Mouse (Mus musculus) intestine, embryonic 15.5 days (tissue): ENCODE measurements at regions not wholly inside any gene's neighbourhood (a gene's known extent, or its start where the extent isn't known, plus 50 kb on each side); places are given as distances from the start of the nearest gene placed in this dataset.
A peak's percentile ranks its signal among the peaks of the same experiment; 100 is the strongest.

Experiments used
- ATAC-seq: fragments of 200-750 bp; cut with Nextera tagmentation; 2 replicates; pipeline ENCODE4 v1.8.0; 2017; ENCODE audit warnings: moderate TSS enrichment, moderate library complexity
- H3K27ac ChIP-seq: fragments of 300-500 bp; sonication (generic); 2 replicates; pipeline ENCODE4 v1.5.1; 2015; ENCODE audit warnings: mild to moderate bottlenecking, inconsistent platforms
- H3K27me3 ChIP-seq: fragments of 300-500 bp; sonication (generic); replicated peaks from 2 replicates; pipeline ENCODE4 v1.6.1; 2015; ENCODE audit warnings: inconsistent platforms
- H3K36me3 ChIP-seq: fragments of 300-500 bp; sonication (generic); 2 replicates; pipeline ENCODE4 v1.6.1; 2015; ENCODE audit warnings: inconsistent platforms
- H3K4me1 ChIP-seq: fragments of 300-500 bp; sonication (generic); replicated peaks from 2 replicates; pipeline ENCODE4 v1.6.1; 2015; ENCODE audit warnings: inconsistent platforms
- H3K4me2 ChIP-seq: fragments of 300-500 bp; sonication (generic); replicated peaks from 2 replicates; pipeline ENCODE4 v1.6.1; 2015; ENCODE audit warnings: mild to moderate bottlenecking, inconsistent platforms
- H3K4me3 ChIP-seq: fragments of 300-500 bp; sonication (generic); replicated peaks from 2 replicates; pipeline ENCODE4 v1.5.1; 2015; ENCODE audit warnings: inconsistent platforms
- H3K9ac ChIP-seq: fragments of 300-500 bp; sonication (generic); 2 replicates; pipeline ENCODE4 v1.6.1; 2015; ENCODE audit warnings: inconsistent platforms
- H3K9me3 ChIP-seq: fragments of 300-500 bp; sonication (generic); 2 replicates; pipeline ENCODE4 v1.6.1; 2016; ENCODE audit warnings: inconsistent platforms
- WGBS: fragments of 180-500 bp; shearing (Covaris S2); methylation state at CpG from one replicate; pipeline ENCODE4 v1.1.7; 2015; 5-methylcytosine and 5-hydroxymethylcytosine counted together

DNA sequence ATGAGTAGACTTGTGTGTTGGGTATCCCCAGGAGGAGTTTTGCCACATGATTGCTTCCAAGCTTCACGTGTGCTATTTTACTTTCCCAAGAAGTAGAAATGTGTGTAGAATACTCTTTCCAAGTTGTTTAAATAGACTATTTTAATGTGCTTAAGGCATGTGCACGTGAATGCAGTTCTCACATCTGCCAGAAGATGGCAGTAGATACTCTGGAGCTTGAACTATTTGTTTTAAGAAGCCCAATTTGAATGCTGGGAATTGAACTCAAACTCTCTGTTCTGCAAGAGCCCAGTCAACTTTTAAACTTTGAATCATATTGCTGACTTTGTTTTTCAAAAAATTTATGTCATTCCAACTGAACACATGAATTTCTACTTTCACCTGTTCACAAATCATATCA lies 431.3 kb upstream of the Reg3g start:
- no peak overlapping the region for H3K27ac ChIP-seq
- H3K4me3 ChIP-seq: no peak overlapping the region
- WGBS: 21% methylated on average over 2 of the region's 2 CpGs
- no peak for ATAC-seq
- H3K27me3 ChIP-seq: no peaks in the 10 kb centered on the region
- no peaks in the 10 kb centered on the region for H3K36me3 ChIP-seq
- H3K4me1 ChIP-seq: no peaks in the 10 kb centered on the region
- H3K4me2 ChIP-seq: no peak overlapping the region
- no peak overlapping the region for H3K9ac ChIP-seq
- no peaks in the 10 kb centered on the region for H3K9me3 ChIP-seq

DNA sequence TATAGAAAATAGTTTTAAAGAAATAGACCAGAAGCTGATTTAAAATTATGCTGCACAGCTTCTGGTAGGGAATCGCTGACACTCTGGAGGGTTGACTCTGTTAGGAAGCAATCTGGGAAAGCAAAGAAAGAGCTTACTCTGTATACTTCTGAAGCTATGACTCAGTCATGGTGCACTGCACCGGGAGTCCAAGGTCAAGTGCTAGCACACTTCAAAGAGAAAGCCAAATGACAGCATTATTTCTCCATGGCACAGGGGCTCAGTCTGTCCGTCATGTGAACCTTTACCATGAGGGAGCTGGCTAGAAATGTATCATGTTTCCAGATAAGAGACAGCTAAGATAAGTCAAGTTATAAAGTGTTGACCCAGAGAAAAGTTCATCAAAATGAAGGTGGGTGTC lies 424.1 kb upstream of the Reg3g start:
- no peak overlapping the region for H3K9ac ChIP-seq
- peak; percentile 74 for ATAC-seq
- H3K4me1 ChIP-seq: no peaks in the 10 kb centered on the region
- H3K9me3 ChIP-seq: no peaks in the 10 kb centered on the region
- no peaks in the 10 kb centered on the region for H3K36me3 ChIP-seq
- H3K4me3 ChIP-seq: no peak overlapping the region
- no peak overlapping the region for H3K27ac ChIP-seq
- no peaks in the 10 kb centered on the region for H3K27me3 ChIP-seq
- no peak overlapping the region for H3K4me2 ChIP-seq
- WGBS: 58% methylated on average over 3 of the region's 3 CpGs

DNA sequence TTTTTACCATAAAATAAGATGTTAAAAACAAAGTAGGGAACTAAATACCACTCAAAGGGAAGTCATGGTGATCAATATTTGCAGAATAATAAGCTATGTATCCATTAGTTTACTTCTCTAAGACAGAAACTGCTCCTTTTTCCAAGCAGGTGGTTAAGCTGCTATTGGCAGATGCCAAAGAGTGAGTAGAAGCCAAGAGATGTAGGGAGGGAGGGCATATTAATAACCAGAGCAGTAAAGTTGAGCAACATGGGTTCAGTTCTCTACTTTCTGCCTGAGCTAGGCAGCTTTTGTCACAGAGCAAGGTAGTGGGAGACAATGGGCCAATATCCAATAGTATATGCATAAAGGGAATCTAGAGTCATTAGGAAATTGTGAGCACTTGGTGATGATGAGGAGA lies 394.4 kb upstream of the Reg3g start:
- no peak overlapping the region for H3K4me3 ChIP-seq
- no peak overlapping the region for H3K27ac ChIP-seq
- no peaks in the 10 kb centered on the region for H3K36me3 ChIP-seq
- no peak overlapping the region for H3K4me2 ChIP-seq
- H3K9me3 ChIP-seq: no peaks in the 10 kb centered on the region
- H3K27me3 ChIP-seq: no peaks in the 10 kb centered on the region
- no peak overlapping the region for H3K9ac ChIP-seq
- no peak for ATAC-seq
- H3K4me1 ChIP-seq: no peaks in the 10 kb centered on the region

DNA sequence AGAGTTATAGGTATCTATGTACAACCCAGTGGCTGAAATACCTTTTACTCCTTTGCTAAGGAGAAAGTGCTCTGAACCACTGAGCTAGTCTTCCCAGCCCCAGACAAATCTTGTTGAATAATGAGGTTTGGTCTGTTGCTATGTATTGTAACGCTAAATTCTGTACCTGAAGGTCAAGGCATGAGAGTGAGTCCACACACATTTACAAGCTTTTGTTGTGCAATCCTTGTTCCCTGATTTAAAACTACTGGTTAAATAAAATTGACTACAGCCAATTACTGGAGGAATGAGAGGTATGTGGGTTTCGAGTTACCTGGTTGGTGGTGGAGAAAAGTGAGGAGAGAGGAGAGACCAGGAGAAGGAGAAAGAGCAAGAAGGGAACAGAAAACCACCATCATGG lies 372.6 kb upstream of the Reg3g start:
- Histone ChIP-seq H3K4me1 (no peaks in the 10 kb centered on the region), H3K36me3 (no peaks in the 10 kb centered on the region), H3K9ac (no peak overlapping the region), H3K4me3 (no peak overlapping the region), H3K4me2 (no peak overlapping the region), H3K9me3 (no peaks in the 10 kb centered on the region), H3K27ac (no peak overlapping the region), H3K27me3 (no peaks in the 10 kb centered on the region)
- no peak for ATAC-seq
- 67% methylated on average over 2 of the region's 2 CpGs for WGBS

DNA sequence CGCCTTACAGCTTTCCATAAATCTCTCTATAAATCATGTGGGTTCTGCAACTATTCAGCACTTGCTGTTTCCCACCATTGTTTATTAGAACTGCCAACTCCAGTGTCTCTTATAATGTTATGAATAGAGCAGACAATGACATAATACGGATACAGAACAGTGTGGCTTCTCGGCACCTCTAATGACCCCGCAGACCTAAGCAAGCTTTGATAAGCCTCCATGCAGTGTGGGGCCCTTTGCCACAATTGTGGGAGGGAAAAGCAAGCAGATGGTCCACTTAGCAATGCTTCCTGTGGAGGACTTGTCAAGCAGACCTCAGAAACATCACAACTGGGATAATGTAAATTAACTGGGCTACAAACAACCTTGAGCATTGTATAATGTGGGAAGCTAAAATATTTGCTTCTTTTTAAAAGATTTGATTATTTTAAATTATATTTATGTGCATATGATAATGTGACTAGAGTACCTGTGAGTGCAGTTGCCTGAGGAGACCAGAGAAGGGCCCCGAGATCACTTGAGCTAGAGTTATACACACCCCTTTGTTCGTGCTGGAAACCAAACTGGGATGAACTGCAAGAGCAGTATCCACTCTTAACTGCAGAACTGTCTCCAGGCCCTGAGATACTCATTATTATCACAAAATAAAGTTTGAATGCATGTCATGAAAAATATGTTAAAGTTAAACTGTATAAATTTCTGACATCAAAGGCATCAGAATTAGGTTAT lies 357.4 kb upstream of the Reg3g start:
- Histone ChIP-seq H3K4me1 (no peaks in the 10 kb centered on the region), H3K9ac (no peak overlapping the region), H3K4me2 (no peak overlapping the region), H3K4me3 (no peak overlapping the region), H3K27ac (no peak overlapping the region), H3K36me3 (no peaks in the 10 kb centered on the region), H3K9me3 (no peaks in the 10 kb centered on the region), H3K27me3 (no peaks in the 10 kb centered on the region)
- 25% methylated on average over 6 of the region's 6 CpGs for WGBS
- ATAC-seq: peak; percentile 70

DNA sequence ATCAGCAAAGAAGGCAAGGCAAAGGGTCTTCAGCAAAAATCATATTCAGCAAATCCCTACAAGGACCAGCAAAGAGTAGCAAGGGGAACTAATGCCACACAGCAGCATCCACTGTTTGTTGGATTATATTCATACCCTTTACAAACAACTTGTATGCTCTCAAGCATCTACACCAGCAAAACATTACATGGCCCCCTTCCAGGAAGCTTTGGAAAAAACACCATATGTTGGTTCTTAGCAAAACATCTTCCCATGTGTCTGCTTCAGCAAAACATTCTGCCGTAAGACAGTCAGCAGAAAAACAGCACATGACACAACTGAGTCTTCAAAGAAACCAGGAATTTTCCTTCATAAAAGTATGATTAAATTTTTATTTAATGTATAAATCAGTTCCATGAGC lies 352.6 kb upstream of the Reg3g start:
- H3K36me3 ChIP-seq: no peaks in the 10 kb centered on the region
- no peaks in the 10 kb centered on the region for H3K4me1 ChIP-seq
- H3K9ac ChIP-seq: no peak overlapping the region
- no peak for ATAC-seq
- no peaks in the 10 kb centered on the region for H3K9me3 ChIP-seq
- 77% methylated on average over 1 of the region's 1 CpGs for WGBS
- no peak overlapping the region for H3K4me3 ChIP-seq
- no peak overlapping the region for H3K4me2 ChIP-seq
- no peaks in the 10 kb centered on the region for H3K27me3 ChIP-seq
- H3K27ac ChIP-seq: no peak overlapping the region

DNA sequence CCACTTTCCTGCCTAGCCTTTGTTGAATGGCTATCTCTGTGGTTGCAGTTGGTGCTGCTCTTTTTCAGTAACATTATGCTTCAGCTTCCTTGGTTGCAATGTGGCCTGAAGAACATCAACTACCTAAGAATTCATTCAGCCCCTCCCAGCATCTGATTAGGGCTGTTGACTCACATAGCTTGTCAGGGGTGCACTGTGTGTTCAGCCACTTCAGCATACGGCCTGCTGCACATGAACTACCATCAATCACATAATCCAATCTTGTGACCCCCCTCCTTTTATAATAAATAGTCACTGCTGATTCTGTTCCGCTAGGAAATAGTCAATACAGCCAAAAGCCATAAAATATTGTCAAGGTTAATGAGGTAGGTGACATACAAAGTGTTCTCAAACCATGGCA lies 328.3 kb upstream of the Reg3g start:
- H3K9ac ChIP-seq: no peak overlapping the region
- H3K27ac ChIP-seq: no peak overlapping the region
- ATAC-seq: no peak
- no peaks in the 10 kb centered on the region for H3K4me1 ChIP-seq
- no peaks in the 10 kb centered on the region for H3K27me3 ChIP-seq
- H3K36me3 ChIP-seq: no peaks in the 10 kb centered on the region
- no peak overlapping the region for H3K4me2 ChIP-seq
- WGBS: 52% methylated on average over 2 of the region's 2 CpGs
- H3K9me3 ChIP-seq: no peaks in the 10 kb centered on the region
- no peak overlapping the region for H3K4me3 ChIP-seq

DNA sequence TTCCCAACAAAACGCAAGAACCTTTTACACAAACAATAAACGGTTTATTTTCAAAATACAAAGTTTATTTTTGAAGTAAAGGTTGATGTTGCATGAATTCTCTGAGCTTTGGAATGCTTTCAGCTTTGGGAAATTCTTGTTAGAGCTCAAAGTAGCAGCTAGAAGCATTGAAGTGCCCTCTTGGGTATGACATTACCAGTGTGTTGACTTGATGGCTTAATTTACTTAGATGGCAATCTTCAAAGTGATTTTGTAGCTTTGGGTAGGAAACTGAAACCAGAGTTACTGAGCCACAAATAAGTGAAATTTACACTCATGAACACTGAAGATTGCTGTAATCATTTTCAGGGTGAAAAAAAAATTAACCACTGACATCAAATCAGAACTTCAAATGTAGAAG lies 320.3 kb upstream of the Reg3g start:
- no peaks in the 10 kb centered on the region for H3K36me3 ChIP-seq
- H3K27me3 ChIP-seq: no peaks in the 10 kb centered on the region
- H3K4me3 ChIP-seq: no peak overlapping the region
- H3K9ac ChIP-seq: no peak overlapping the region
- no peak overlapping the region for H3K27ac ChIP-seq
- ATAC-seq: no peak
- 64% methylated on average over 2 of the region's 2 CpGs for WGBS
- H3K4me2 ChIP-seq: no peak overlapping the region
- no peaks in the 10 kb centered on the region for H3K4me1 ChIP-seq
- no peaks in the 10 kb centered on the region for H3K9me3 ChIP-seq

DNA sequence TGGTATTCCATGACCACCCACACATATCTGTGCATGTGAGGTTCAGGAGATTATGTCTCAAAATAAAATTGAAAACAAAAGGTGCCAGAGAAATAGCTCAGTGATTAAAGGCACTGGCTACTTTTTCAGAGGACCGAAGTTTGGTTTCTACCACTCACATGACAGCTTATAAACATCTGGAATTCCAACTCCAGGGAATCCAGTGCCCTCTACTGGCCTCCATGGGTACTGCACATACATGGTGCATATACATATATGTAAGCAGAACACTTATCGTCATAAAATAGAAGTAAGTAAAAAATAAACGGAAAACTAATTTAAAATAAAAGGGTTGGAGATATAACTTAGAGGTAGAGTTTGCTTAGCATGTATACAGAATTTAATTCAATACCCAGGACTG lies 288.9 kb upstream of the Reg3g start:
- Histone ChIP-seq H3K9me3 (no peaks in the 10 kb centered on the region), H3K9ac (no peak overlapping the region), H3K4me3 (no peak overlapping the region), H3K4me2 (no peak overlapping the region), H3K36me3 (no peaks in the 10 kb centered on the region), H3K27me3 (no peaks in the 10 kb centered on the region), H3K27ac (no peak overlapping the region), H3K4me1 (no peaks in the 10 kb centered on the region)
- 91% methylated on average over 3 of the region's 3 CpGs for WGBS
- no peak for ATAC-seq
